Mouse (Mus musculus) left cerebral cortex, adult 2 months (tissue): ENCODE data around the gene Atxn2l. TPM values are rescaled to one million over a fixed set of nuclear protein-coding genes. Genes with fewer than 3 reads are reported as not detected.

Experiments used
- DNase-seq, 2 experiments: peaks; one replicate each; pipeline ENCODE4 v3.0.0; 2021 to 2022; ENCODE audit warnings: low spot score in 2 of 2, mixed read lengths in 1 of 2; ENCODE audit errors: extremely low spot score in 1 of 2
- H3K27ac ChIP-seq: fragments of 200-600 bp; 2 replicates; pipeline ENCODE4 v1.8.1; 2022
- H3K4me3 ChIP-seq: fragments of 200-600 bp; 2 replicates; pipeline ENCODE4 v1.8.1; 2022
- CTCF ChIP-seq: fragments of 200-600 bp; IDR thresholded peaks from 2 replicates; pipeline ENCODE4 v1.8.1; 2022; ENCODE audit warnings: antibody characterized with exemption, mild to moderate bottlenecking, moderate library complexity
- intact Hi-C: fragments of 180-260 bp; cut with DNase I; formaldehyde crosslinking; loops from one replicate; pipeline ENCODE4 v1.15.1; 2025
- total RNA-seq, 2 experiments: library from RNA; stranded (reverse); gene quantifications; 2 replicates each; pipeline ENCODE4 v1.2.3; 2021

The Atxn2l gene
- total RNA-seq, 2 experiments from 2014 or later = 131 to 139 TPM

DNA sequence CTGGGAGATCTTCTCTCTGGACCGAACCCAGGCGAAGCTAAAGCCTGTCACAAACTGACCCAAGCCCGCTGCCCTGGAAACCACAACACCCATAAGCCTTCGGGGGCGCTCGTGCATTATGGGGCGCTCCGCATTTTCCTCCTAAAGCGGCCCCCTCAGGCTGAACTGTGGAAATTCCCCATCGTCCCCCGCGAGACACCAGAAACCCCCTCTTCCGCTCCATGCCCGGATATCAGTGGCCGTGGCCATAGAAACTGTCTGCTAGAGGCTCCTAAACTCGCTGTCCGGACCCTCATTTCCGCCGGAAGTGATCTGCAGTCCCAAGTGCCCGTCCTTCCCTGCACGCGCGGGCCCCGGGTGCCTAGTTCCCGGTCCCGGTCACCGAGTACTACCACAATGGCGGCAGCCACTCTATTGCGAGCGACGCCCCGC lies 16.2 kb downstream of the Atxn2l start, which contains the start of gene Tufm:
Gene Tufm (plus strand): TSS at position 310 of the 432 bp plus-strand sequence.
- intact Hi-C loops = loop anchor here (1.0 to 10.0 kb wide), 2 partner anchors 15 to 278 kb away; partner anchors contain the start of gene Gdpd3

DNA sequence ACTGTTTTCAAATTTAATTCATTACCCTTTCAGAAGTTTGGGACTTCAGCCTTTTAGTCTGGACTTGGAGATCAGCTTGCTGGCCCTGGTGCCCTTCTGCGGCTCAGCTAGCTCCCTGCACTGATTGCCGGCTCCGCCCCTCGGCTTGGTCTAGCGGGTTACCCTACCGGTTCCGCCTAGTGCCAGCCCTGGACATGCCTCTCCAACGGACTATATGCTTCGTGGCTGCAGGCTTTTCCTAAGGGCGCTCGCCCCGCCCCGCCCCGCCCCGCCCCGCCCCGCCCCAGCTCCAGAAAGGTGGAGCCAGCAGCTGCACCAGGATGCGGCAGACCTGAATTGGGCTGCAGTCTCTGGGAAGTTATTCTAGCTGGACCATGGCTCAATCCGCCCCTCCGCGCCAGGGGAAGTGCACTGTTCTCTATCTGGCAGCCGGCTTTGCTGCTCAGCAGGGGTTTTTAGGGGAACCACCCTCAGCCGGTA lies 20.8 kb downstream of the Atxn2l start:
- no peak; the same call in 1 of the 2 replicates for TF ChIP-seq CTCF
- Histone ChIP-seq H3K27ac (peak overlapping the region; percentile 69), H3K4me3 (peak overlapping the region; percentile 33)
- intact Hi-C loops = loop anchor here (10.0 kb wide), 1 partner anchor 282 kb away; the partner anchor contains the start of gene Gdpd3
- DNase-seq = peak; percentile 50 to 61

More for the DNA sequence above, 16.2 kb downstream of the Atxn2l start, which contains the start of gene Tufm:
- peak; percentile 57 for TF ChIP-seq CTCF
- peak; percentile 95 to 96 for DNase-seq
- Histone ChIP-seq H3K4me3 (peak within 1 kb of the TSS; percentile 61), H3K27ac (peak within 1 kb of the TSS; percentile 87)

DNA sequence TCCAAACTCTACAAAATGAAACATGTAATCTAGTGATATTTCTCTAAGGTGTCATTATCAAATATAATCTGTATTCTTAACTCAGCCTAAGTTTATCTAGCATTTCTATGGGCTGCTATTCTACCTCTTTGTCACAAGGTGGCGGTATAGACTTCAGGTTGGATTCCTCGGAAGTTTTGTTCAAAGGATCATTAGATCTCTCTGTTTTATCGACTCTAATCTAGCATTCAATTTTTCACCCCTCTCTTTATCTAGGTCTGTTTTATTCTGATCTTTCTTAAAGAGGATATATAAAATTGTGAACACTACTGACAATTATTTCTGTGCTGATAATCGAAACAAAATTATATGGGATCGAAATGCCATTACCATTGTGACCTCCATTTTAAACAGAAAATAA lies 21.5 kb downstream of the Atxn2l start:
- TF ChIP-seq CTCF = peak; percentile 71
- no peak for DNase-seq
- intact Hi-C loops = loop anchor here (1.0 to 10.0 kb wide), 2 partner anchors 47 to 283 kb away; partner anchors contain the start of gene Gdpd3
- Histone ChIP-seq H3K27ac (peak overlapping the region; percentile 68), H3K4me3 (peak overlapping the region; percentile 33)

DNA sequence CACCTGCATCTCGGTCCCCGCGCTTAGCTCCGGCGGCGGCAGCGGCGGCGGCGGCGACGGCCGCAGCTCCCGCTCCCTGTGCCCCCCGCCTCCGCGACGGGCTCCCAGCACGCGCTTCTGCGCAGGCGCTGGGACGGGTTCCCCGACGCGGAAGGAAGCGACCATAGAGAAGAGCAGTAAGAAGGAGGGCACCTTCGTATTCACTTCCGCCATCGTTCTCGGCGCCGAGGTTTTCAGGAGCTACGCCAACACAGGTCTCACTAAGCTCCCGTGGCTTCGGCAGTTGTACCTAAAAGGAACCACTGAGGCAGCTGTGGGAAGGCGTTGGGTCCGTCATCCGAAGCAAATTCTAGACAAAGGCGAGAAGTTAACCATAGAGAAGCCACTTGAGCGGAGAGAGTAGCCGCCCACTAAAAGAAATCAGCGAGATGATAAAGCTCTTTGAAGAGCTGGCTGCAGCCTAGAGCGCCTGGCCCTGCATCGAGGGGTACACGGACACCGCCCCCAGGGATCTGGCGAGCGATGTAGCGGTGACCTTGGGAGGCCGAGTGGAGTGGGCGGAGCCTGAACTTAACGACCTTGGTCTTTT lies 28.1 kb downstream of the Atxn2l start, which contains the start of gene Sh2b1:
Gene Sh2b1 (minus strand): TSS at position 432 of the 589 bp plus-strand sequence.
- peak; percentile 85 to 88 for DNase-seq
- intact Hi-C loops = loop anchor here (1.0 to 5.0 kb wide), 2 partner anchors 27 to 78 kb away; partner anchors contain the start of gene Nfatc2ip
- peak; percentile 45 for TF ChIP-seq CTCF
- H3K4me3 ChIP-seq = peak within 1 kb of the TSS; percentile 75
- peak within 1 kb of the TSS; percentile 99 for H3K27ac ChIP-seq

DNA sequence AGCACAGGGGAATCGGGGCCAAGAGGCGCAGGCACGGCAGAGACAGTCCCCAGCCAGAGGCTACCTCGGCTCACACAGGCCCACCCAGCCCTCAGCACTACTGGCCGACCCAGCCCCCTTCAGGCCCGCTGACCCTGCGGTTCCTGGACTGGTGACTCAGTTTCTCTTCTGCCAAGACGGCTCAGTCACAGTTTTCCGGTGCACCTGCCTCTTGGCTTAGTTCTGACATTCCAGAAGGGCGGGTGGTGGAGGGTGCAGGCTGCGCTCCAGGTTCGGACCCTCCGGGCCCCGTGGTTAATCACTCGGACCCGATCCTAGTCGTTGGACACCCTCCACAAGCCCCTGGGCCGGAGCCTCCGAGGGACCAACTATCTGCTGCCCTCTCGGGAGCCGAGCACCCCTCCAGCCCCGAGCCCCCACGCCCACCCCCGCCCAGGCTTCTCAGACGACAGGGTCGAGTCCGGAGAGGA lies 28.7 kb downstream of the Atxn2l start:
- TF ChIP-seq CTCF = no peak
- peak in 1 of 2 experiments; percentile 31 for DNase-seq
- peak overlapping the region; percentile 99 for H3K27ac ChIP-seq
- H3K4me3 ChIP-seq = peak overlapping the region; percentile 75
- intact Hi-C loops = loop anchor here (5.0 kb wide), 1 partner anchor 77 kb away; the partner anchor contains the start of gene Nfatc2ip

DNA sequence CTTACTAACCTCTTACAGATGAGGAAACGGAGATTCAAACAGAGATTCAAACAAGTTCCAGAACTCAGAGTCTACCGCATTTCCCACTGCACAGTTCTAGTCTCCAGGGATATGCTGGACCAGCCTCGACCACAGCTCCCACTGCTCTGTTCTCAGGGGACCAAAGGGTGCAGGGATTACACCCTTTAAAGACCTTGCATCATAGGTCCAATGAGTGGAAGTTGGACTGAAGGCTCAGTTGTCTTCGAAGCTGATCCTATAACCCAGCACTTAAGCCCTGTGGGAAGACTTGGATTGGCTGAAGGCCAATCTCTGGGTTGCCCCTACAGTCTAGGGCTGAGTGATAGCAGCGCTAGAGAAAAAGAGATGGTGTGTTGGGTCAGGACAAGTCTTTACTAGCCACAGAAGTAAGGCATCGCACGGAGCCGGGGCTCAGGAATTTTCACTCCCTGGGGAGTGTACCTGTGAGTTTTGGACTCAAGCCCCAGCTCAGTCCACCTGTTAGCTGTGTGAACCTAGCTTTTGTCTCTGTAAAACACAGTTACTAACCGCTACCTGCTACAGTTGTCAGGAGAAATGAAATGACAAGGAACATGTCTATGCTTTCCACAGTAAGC lies 29.7 kb downstream of the Atxn2l start:
- intact Hi-C loops = loop anchor here (5.0 kb wide), 1 partner anchor 76 kb away; the partner anchor contains the start of gene Nfatc2ip

DNA sequence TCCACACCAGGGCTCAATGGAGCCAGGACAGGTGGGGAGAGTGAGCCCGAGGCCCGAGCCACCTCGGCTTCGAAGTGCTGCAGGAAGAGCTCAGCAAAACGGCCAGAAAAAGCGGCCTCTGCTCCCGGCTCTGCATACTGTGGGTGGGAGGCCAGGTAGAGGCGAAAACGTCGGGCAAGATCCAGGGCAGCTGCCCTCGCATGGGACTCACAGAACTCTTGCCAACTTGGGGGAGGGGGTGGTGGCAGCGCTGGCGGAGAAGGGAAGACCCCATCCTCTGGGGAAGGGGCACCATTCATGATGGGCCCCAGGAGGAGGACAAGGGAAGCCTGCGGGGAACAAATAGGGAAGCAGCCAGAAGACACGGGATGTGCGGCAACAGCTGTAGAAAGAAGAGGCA lies 30.5 kb downstream of the Atxn2l start:
- no peak overlapping the region for H3K27ac ChIP-seq
- no peak for TF ChIP-seq CTCF
- intact Hi-C loops = loop anchor here (5.0 kb wide), 1 partner anchor 75 kb away; the partner anchor contains the start of gene Nfatc2ip

More for the DNA sequence above, 29.7 kb downstream of the Atxn2l start:
- DNase-seq = no peak
- no peak overlapping the region for H3K27ac ChIP-seq
- peak overlapping the region; percentile 75 for H3K4me3 ChIP-seq
- TF ChIP-seq CTCF = no peak

DNA sequence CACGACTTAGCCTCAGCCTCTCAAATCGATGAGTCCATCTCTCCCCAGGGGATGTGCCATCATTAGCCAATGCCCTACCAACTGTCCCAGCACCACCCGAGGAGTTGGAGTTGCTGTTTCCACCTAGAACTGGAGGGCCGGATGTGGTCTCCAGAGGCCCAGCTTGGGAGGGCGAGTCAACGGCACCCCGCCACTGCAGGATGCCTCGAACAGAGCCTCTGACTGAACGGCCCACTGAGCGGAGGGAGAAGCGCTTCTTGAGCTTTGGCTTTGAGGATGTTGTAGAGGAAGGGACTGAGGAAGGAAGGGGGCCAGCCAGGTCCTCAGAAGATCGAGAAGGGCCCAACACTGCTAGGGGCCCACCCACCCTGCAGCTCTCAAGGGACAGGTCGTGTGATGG lies 30.9 kb downstream of the Atxn2l start:
- DNase-seq = no peak
- TF ChIP-seq CTCF = no peak
- no peak overlapping the region for H3K27ac ChIP-seq
- no peak overlapping the region for H3K4me3 ChIP-seq
- intact Hi-C loops = loop anchor here (5.0 kb wide), 1 partner anchor 75 kb away; the partner anchor contains the start of gene Nfatc2ip

More for the DNA sequence above, 30.5 kb downstream of the Atxn2l start:
- H3K4me3 ChIP-seq = no peak overlapping the region
- no peak for DNase-seq

DNA sequence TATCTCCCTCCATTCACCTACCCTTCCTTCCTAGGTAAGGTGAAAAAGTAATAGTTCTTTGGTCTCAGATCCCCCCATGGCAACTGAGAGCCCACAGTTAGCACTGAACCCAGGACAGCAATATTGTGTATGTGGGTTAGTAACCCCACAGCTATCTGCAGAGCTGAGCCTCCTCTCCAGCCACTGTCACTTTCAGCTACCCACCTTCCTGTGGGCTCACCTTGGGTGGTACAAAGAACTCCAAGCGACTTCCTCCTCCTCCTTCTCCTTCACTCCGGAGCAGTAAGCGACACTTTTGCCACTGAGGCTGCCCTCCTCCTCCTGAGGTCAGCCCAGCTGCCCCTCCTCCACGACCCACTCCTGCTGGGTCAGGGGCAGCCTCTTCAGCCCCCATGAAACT lies 31.4 kb downstream of the Atxn2l start:
- H3K4me3 ChIP-seq = no peak overlapping the region
- no peak for TF ChIP-seq CTCF
- no peak for DNase-seq
- H3K27ac ChIP-seq = no peak overlapping the region
- intact Hi-C loops = loop anchor here (5.0 kb wide), 1 partner anchor 75 kb away; the partner anchor contains the start of gene Nfatc2ip

DNA sequence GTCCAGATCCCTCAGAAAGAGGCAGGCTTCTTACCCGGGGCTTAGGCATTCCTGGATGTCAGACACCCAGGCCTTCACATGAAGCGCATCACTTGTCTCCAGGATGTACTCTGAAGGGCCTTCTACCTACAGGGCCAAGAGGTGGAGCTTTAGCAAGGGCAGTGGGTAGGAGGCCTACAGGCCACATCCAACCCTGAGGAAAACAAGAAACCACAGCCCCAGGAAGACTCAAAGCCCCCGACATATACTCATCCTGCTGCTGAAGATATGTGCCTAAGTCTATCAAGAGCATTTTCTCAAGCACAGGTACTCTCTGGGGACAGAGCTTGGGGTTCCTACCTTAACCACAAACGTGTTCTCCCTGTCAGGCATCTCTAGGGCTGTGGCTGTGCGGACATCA lies 31.9 kb downstream of the Atxn2l start:
- Histone ChIP-seq H3K27ac (no peak overlapping the region), H3K4me3 (no peak overlapping the region)
- TF ChIP-seq CTCF = no peak
- no peak for DNase-seq
- intact Hi-C loops = loop anchor here (5.0 kb wide), 1 partner anchor 74 kb away; the partner anchor contains the start of gene Nfatc2ip

DNA sequence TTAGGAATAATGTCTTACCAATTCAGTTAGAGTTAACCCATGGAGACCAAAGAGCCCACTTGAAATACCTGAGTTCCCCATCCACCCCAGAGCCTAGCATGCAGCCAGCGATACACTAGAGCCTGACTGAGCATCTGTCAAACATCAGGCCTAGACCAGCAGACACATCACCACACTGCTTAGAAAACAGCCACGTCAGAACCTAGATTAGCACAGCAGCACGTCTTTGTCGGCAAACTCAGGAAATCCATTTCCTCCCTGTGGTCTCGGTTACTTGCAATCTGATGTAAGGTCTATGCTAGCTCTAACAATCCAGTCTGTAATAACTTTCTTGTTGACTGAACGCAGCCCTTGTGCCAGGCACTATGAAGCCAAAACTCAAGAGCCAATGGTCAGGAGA lies 33.2 kb downstream of the Atxn2l start:
- no peak for DNase-seq
- no peak overlapping the region for H3K27ac ChIP-seq
- intact Hi-C loops = loop anchor here (5.0 kb wide), 1 partner anchor 73 kb away; the partner anchor contains the start of gene Nfatc2ip
- no peak for TF ChIP-seq CTCF
- no peak overlapping the region for H3K4me3 ChIP-seq
